Mouse (Mus musculus) embryonic facial prominence, embryonic 12.5 days (tissue): ENCODE measurements at regions not wholly inside any gene's neighbourhood (a gene's known extent, or its start where the extent isn't known, plus 50 kb on each side); places are given as distances from the start of the nearest gene placed in this dataset.

Experiments
- ATAC-seq: fragments of 200-750 bp; cut with Nextera tagmentation; 2 replicates; pipeline ENCODE4 v1.8.0; 2017; ENCODE audit not compliant: insufficient number of reproducible peaks, insufficient read depth, low FRiP score, low TSS enrichment
- H3K27ac ChIP-seq: fragments of 300-500 bp; sonication (generic); 2 replicates; pipeline ENCODE4 v1.5.1; 2016; ENCODE audit warnings: mild to moderate bottlenecking
- H3K27me3 ChIP-seq: fragments of 300-500 bp; sonication (generic); 2 replicates; pipeline ENCODE4 v1.6.1; 2016; ENCODE audit warnings: mild to moderate bottlenecking, moderate library complexity
- H3K36me3 ChIP-seq: fragments of 300-500 bp; sonication (generic); 2 replicates; pipeline ENCODE4 v1.6.1; 2016; ENCODE audit warnings: mild to moderate bottlenecking
- H3K4me1 ChIP-seq: fragments of 300-500 bp; sonication (generic); 2 replicates; pipeline ENCODE4 v1.6.1; 2016
- H3K4me2 ChIP-seq: fragments of 300-500 bp; sonication (generic); replicated peaks from 2 replicates; pipeline ENCODE4 v1.6.1; 2016; ENCODE audit warnings: mild to moderate bottlenecking, moderate library complexity
- H3K4me3 ChIP-seq: fragments of 300-500 bp; sonication (generic); 2 replicates; pipeline ENCODE4 v1.5.1; 2016; ENCODE audit warnings: mild to moderate bottlenecking
- H3K9ac ChIP-seq: fragments of 300-500 bp; sonication (generic); 2 replicates; pipeline ENCODE4 v1.6.1; 2016; ENCODE audit warnings: mild to moderate bottlenecking, moderate library complexity
- H3K9me3 ChIP-seq: fragments of 300-500 bp; sonication (generic); 2 replicates; pipeline ENCODE4 v1.6.1; 2016; ENCODE audit warnings: mild to moderate bottlenecking, moderate library complexity
- WGBS: fragments of 180-500 bp; shearing (Covaris S2); methylation state at CpG from one replicate; pipeline ENCODE4 v1.1.7; 2016; 5-methylcytosine and 5-hydroxymethylcytosine counted together

GRCm38 (mm10) chr19:15851622-15852021, 95.5 kb downstream of the Psat1 start:
- no peak overlapping the region for H3K27ac ChIP-seq
- ATAC-seq, result no peak
- H3K9me3 ChIP-seq, result no peaks in the 10 kb centered on the region
- no peaks in the 10 kb centered on the region for H3K36me3 ChIP-seq
- H3K4me2 ChIP-seq, result no peak overlapping the region
- H3K4me1 ChIP-seq, result no peaks in the 10 kb centered on the region
- no peak overlapping the region for H3K4me3 ChIP-seq
- H3K9ac ChIP-seq, result no peak overlapping the region
- no peaks in the 10 kb centered on the region for H3K27me3 ChIP-seq
- WGBS, result 96% methylated on average over 3 of the region's 3 CpGs

GRCm38 (mm10) chr19:15850722-15851121, 96.4 kb downstream of the Psat1 start:
- Histone ChIP-seq H3K27me3 (no peaks in the 10 kb centered on the region), H3K36me3 (no peaks in the 10 kb centered on the region), H3K27ac (no peak overlapping the region), H3K4me1 (no peaks in the 10 kb centered on the region), H3K9me3 (no peaks in the 10 kb centered on the region), H3K4me3 (no peak overlapping the region), H3K4me2 (no peak overlapping the region), H3K9ac (no peak overlapping the region)
- 62% methylated on average over 2 of the region's 2 CpGs for WGBS
- ATAC-seq, result no peak

GRCm38 (mm10) chr19:15849235-15849634, 97.9 kb downstream of the Psat1 start:
- no peaks in the 10 kb centered on the region for H3K9me3 ChIP-seq
- 84% methylated on average over 4 of the region's 4 CpGs for WGBS
- no peaks in the 10 kb centered on the region for H3K36me3 ChIP-seq
- H3K4me1 ChIP-seq, result no peaks in the 10 kb centered on the region
- no peak overlapping the region for H3K27ac ChIP-seq
- no peak for ATAC-seq
- no peak overlapping the region for H3K4me3 ChIP-seq
- no peak overlapping the region for H3K9ac ChIP-seq
- H3K27me3 ChIP-seq, result no peaks in the 10 kb centered on the region
- no peak overlapping the region for H3K4me2 ChIP-seq

- H3K27me3 ChIP-seq, result no peaks in the 10 kb centered on the region
- H3K27ac ChIP-seq, result no peak overlapping the region
- WGBS, result 36% methylated on average over 5 of the region's 5 CpGs
- no peak overlapping the region for H3K9ac ChIP-seq
- ATAC-seq, result no peak
- H3K4me1 ChIP-seq, result peaks cover 5% of the 10 kb centered on the region; the same call in 1 of the 2 replicates
- H3K4me2 ChIP-seq, result no peak overlapping the region
- H3K4me3 ChIP-seq, result no peak overlapping the region
- H3K36me3 ChIP-seq, result no peaks in the 10 kb centered on the region
- no peaks in the 10 kb centered on the region for H3K9me3 ChIP-seq
Measured at GRCm38 (mm10) chr19:15838327-15838726, 108.8 kb downstream of the Psat1 start.

- WGBS, result 53% methylated on average over 1 of the region's 1 CpGs
- no peak overlapping the region for H3K4me3 ChIP-seq
- no peak for ATAC-seq
Measured at GRCm38 (mm10) chr19:15837715-15838175, 109.4 kb downstream of the Psat1 start.

GRCm38 (mm10) chr19:15836956-15837714, 110.0 kb downstream of the Psat1 start:
- WGBS, result 27% methylated on average over 7 of the region's 7 CpGs
- Histone ChIP-seq H3K9me3 (no peaks in the 10 kb centered on the region), H3K4me1 (peaks cover 5% of the 10 kb centered on the region; the same call in 1 of the 2 replicates), H3K9ac (no peak overlapping the region), H3K4me2 (no peak overlapping the region), H3K27me3 (no peaks in the 10 kb centered on the region), H3K27ac (no peak overlapping the region), H3K4me3 (no peak overlapping the region), H3K36me3 (no peaks in the 10 kb centered on the region)
- ATAC-seq, result no peak

More at GRCm38 (mm10) chr19:15837715-15838175, 109.4 kb downstream of the Psat1 start:
- Histone ChIP-seq H3K9me3 (no peaks in the 10 kb centered on the region), H3K9ac (no peak overlapping the region), H3K4me1 (peaks cover 5% of the 10 kb centered on the region; the same call in 1 of the 2 replicates), H3K27ac (no peak overlapping the region), H3K36me3 (no peaks in the 10 kb centered on the region), H3K27me3 (no peaks in the 10 kb centered on the region), H3K4me2 (no peak overlapping the region)

- no peaks in the 10 kb centered on the region for H3K9me3 ChIP-seq
- H3K9ac ChIP-seq, result no peak overlapping the region
- no peak overlapping the region for H3K4me3 ChIP-seq
- H3K36me3 ChIP-seq, result no peaks in the 10 kb centered on the region
- H3K4me2 ChIP-seq, result no peak overlapping the region
- no peak for ATAC-seq
- WGBS, result 62% methylated on average over 7 of the region's 7 CpGs
- no peak overlapping the region for H3K27ac ChIP-seq
- H3K4me1 ChIP-seq, result peaks cover 5% of the 10 kb centered on the region; the same call in 1 of the 2 replicates
- no peaks in the 10 kb centered on the region for H3K27me3 ChIP-seq
Measured at GRCm38 (mm10) chr19:15836201-15836955, 110.8 kb downstream of the Psat1 start.

- Histone ChIP-seq H3K27ac (no peak overlapping the region), H3K4me2 (no peak overlapping the region), H3K4me3 (no peak overlapping the region), H3K36me3 (no peaks in the 10 kb centered on the region), H3K4me1 (no peaks in the 10 kb centered on the region), H3K9me3 (no peaks in the 10 kb centered on the region), H3K9ac (no peak overlapping the region), H3K27me3 (no peaks in the 10 kb centered on the region)
- ATAC-seq, result no peak
Measured at GRCm38 (mm10) chr19:15830385-15830784, 116.8 kb downstream of the Psat1 start.

- H3K4me3 ChIP-seq, result no peak overlapping the region
- 67% methylated on average over 5 of the region's 5 CpGs for WGBS
- no peak overlapping the region for H3K4me2 ChIP-seq
- H3K27ac ChIP-seq, result no peak overlapping the region
- H3K9ac ChIP-seq, result no peak overlapping the region
- no peaks in the 10 kb centered on the region for H3K9me3 ChIP-seq
- no peak for ATAC-seq
- no peaks in the 10 kb centered on the region for H3K27me3 ChIP-seq
- no peaks in the 10 kb centered on the region for H3K36me3 ChIP-seq
- H3K4me1 ChIP-seq, result no peaks in the 10 kb centered on the region
Measured at GRCm38 (mm10) chr19:15829158-15829557, 118.0 kb downstream of the Psat1 start.

- Histone ChIP-seq H3K9me3 (no peaks in the 10 kb centered on the region), H3K27me3 (no peaks in the 10 kb centered on the region), H3K4me2 (no peak overlapping the region), H3K27ac (no peak overlapping the region), H3K4me1 (no peaks in the 10 kb centered on the region), H3K9ac (no peak overlapping the region), H3K4me3 (no peak overlapping the region), H3K36me3 (no peaks in the 10 kb centered on the region)
- no peak for ATAC-seq
- WGBS, result 80% methylated on average over 10 of the region's 10 CpGs
Measured at GRCm38 (mm10) chr19:15827990-15828705, 119.0 kb downstream of the Psat1 start.

- H3K27ac ChIP-seq, result no peak overlapping the region
- WGBS, result 55% methylated on average over 9 of the region's 9 CpGs
Measured at GRCm38 (mm10) chr19:15827120-15827989, 119.8 kb downstream of the Psat1 start.

More at GRCm38 (mm10) chr19:15827120-15827989, 119.8 kb downstream of the Psat1 start:
- Histone ChIP-seq H3K4me3 (no peak overlapping the region), H3K4me2 (no peak overlapping the region), H3K36me3 (no peaks in the 10 kb centered on the region), H3K27me3 (no peaks in the 10 kb centered on the region), H3K4me1 (no peaks in the 10 kb centered on the region), H3K9me3 (no peaks in the 10 kb centered on the region), H3K9ac (no peak overlapping the region)
- no peak for ATAC-seq
